Mouse (Mus musculus): ENCODE results near the gene Hoxd11.

Gene Hoxd11

DNA sequence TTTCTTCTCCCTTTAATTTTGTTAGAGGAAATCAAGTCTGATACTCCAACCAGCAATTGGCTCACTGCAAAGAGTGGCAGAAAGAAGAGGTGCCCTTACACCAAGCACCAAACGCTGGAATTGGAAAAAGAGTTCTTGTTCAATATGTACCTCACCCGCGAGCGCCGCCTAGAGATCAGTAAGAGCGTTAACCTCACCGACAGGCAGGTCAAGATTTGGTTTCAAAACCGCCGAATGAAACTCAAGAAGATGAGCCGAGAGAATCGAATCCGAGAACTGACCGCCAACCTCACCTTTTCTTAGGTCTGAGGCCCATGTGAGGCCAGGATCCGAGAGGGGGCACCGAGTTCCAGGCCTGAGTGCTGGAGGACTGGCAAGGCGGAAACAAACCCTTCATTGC lies 14.7 kb downstream of the Hoxd11 start:
- DNase-seq (ENCODE audit: low read depth, low spot score): no peak

DNA sequence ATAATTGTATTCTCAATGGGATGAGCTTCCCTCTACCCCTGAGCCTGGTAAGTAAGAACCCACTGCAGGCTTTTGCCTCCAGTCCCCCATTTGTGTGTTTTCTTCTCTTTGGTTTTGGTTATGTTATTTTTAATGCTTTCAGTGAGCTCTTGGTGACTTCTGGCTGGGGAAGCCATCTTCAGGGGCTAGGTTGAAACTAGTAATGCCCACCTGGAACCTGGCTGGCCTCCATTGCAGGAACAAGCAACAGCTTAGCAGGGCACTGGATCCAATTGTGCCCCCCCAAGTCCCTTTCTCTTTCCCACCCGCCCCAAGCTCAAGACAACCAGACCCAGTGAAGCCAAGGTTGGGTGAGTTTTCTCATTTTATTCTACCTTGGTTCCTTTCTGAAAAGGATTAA lies 16.0 kb downstream of the Hoxd11 start:
- no peak for DNase-seq (ENCODE audit: low read depth, low spot score)

DNA sequence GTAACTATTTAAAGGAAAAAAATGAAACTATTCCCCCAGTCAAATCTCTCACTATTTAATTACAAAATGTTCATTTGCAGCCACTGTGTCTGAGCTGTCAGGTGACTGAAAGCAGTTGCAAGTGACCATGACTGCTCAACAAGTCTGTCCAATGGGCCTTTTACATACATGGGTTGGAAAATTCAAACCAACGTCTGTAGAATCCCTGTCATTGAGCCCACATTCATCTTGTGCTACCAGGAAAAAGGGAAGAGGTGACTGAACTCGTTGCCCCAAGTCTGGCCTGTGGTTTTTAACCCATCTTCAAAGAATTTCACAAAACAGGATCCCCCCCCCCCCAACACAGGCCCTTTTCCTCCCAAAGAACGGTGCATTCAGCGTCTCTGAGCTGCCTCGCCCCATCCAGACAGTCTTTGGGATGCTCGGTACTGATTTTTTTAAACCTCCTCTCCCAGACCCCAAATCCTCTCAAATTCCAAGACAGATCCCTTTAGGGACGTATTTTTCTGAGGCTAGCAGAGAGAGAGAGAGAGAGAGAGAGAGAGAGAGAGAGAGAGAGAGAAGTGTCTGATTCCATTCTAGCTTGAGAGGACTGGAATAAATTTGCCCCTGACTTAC lies 16.6 kb downstream of the Hoxd11 start:
- DNase-seq (ENCODE audit: low read depth, low spot score): no peak

DNA sequence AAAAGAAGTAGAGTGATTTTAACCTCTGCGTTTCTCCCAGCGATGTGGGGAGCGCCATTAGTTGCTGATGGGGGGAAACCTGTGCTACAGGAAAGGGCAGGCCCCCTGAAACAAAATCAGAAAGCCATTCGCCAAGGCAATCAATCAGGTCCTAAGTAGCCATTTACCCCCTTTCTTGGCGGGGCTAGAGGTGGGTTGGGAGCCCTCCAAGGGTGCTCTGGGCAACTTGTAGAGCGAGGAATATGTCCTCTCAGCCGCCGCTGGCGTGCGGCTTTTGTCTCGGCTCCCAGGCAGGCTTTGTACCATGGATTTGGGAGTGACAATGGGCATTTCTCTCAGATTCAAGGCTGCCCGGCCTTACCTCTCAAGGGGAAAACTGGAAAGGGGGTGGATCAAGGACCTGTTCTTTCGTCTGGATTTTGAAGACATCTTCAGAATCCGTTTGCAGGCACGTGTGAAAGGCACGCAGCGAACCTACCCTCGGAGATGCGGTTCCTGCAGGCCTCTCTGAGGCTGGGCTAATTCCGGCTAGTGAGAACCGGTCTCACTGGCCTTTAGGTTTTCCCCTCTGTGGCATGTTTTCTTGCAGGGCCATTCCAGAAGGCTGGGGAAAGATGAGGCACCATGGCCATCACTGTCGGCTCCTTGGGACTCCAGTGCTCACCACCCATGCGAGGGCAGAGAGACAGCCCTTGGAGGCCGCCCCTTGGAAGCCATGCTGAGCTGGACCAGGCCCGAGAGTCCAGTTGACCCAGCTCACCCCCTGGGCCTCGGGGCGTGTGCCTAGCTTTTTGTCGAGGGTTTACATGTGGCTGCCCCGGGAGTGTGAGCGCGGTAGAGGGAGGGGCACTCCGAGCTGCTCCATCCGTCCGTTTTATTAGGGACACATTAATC lies 17.3 kb downstream of the Hoxd11 start:
- DNase-seq (ENCODE audit: low read depth, low spot score): no peak

GRCm38 (mm10) chr2:74697567-74698121 lies 18.3 kb downstream of the Hoxd11 start, which contains the start of gene Hoxd9:
Hoxd9 (plus strand) TSS chr2:74697727.
- DNase-seq (ENCODE audit: low read depth, low spot score): no peak

DNA sequence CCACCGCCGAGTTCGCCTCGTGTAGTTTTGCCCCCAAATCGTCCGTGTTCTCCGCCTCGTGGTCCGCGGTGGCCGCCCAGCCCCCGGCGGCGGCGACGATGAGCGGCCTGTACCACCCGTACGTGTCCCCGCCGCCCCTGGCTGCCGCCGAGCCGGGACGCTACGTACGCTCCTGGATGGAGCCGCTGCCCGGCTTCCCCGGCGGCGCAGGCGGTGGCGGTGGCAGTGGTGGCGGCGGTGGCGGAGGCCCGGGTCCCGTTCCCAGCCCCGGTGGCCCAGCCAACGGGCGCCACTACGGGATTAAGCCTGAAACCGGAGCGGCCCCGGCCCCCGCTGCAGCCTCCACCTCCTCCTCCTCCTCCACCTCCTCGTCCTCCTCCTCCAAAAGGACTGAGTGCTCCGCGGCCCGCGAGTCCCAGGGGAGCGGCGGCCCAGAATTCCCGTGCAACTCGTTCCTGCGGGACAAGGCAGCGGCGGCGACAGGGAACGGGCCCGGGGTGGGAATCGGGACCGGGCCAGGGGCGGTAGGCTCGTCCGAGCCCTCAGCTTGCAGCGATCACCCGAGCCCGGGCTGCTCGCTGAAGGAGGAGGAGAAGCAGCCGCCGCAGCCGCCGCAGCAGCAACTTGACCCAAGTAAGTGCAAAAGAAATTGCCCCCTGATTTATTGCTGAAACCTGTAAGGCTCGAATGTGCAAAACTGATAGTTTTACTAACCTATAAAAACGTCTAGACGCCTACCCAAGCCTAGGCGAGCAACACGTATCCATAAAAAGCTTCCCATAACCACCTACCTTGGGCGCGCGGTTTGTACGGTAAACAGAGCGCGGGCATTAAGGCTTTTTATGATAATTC lies 19.1 kb downstream of the Hoxd11 start:
- no peak for DNase-seq (ENCODE audit: low read depth, low spot score)

DNA sequence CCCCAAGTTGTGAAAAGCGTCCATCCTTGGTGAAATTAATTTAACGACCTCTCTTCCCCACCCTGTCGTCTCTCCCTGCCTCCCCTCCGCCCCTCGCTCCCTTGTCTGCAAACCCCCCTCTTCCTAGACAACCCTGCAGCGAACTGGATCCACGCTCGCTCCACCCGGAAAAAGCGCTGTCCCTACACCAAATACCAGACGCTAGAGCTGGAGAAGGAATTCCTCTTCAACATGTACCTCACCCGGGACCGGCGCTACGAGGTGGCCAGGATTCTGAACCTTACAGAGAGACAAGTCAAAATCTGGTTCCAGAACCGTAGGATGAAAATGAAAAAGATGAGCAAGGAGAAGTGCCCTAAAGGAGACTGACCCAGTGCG lies 19.7 kb downstream of the Hoxd11 start:
- DNase-seq (ENCODE audit: low read depth, low spot score): no peak

DNA sequence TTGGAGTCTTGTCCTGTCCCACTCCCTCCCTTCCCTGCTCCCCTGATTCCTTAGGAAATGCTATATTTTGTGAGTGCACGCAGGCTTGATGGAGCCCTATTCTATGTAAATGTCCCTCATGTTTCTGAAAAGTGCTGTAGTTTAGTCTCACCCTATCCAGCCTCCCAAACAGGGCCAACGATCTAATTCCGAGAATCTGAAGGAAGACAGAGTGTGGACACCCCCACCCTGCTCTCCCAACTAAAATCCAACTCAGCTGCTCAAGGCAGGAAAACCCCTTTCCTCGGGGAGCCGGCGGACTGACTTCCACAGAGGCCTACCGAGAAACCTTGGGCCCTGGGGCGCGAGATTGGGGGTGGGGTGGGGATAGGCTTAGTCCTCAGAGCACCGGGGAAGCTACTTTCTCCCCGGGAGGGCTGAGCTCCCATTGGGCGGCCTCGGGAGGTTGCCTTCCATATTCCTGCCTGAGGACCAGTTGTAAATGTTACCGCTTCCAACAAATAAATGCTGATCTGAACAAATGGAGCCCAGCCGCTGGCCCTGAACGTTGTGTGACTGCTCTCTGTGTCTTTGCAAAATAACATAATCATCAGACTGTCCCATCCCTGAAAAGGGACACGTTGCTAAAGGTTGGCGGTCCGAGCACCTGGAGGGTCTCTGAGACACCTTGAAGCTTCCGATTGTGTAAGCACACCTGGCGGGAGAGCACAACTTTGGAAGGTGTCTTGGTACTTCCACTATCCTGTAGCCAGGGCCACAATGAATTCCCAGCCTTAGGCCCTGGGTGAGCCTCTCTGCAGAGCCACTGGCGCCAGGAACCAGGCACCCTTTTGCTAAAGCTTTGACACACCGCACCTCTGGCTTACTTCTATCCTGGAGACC lies 20.5 kb downstream of the Hoxd11 start:
- no peak for DNase-seq (ENCODE audit: low read depth, low spot score)

GRCm38 (mm10) chr2:74700546-74701112 lies 21.3 kb downstream of the Hoxd11 start:
- DNase-seq (ENCODE audit: low read depth, low spot score): no peak

- peak; percentile 80 for DNase-seq (ENCODE audit: low read depth, low spot score)
Measured at GRCm38 (mm10) chr2:74701949-74702819, 22.8 kb downstream of the Hoxd11 start.

GRCm38 (mm10) chr2:74702820-74703219 lies 23.5 kb downstream of the Hoxd11 start:
- no peak for DNase-seq (ENCODE audit: low read depth, low spot score)

DNA sequence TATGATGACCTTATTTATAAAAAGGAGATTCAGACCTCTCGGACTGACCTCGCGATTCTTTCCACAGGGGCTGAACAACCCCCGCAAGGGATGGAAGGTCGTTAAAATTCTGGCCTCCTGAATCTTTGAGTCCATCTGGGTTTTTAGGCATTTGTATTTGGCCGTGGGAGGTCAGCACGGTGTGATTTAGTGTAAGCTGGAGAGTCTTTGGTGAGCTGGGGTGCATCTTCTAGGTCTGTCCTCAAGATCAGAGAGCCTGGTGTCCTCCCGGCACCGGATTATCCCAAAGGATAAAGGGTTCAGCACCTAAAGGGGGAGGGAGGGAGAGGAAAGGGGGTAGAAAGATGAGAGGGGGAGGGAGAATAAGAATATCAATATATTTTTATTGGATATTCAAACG lies 24.0 kb downstream of the Hoxd11 start:
- no peak for DNase-seq (ENCODE audit: low read depth, low spot score)

- no peak for DNase-seq (ENCODE audit: low read depth, low spot score)
Measured at GRCm38 (mm10) chr2:74703720-74704392, 24.5 kb downstream of the Hoxd11 start.

GRCm38 (mm10) chr2:74704393-74704998 lies 25.1 kb downstream of the Hoxd11 start, which contains the start of gene Hoxd8:
Hoxd8 (plus strand) TSS chr2:74704615.
- DNase-seq (ENCODE audit: low read depth, low spot score): no peak

DNA sequence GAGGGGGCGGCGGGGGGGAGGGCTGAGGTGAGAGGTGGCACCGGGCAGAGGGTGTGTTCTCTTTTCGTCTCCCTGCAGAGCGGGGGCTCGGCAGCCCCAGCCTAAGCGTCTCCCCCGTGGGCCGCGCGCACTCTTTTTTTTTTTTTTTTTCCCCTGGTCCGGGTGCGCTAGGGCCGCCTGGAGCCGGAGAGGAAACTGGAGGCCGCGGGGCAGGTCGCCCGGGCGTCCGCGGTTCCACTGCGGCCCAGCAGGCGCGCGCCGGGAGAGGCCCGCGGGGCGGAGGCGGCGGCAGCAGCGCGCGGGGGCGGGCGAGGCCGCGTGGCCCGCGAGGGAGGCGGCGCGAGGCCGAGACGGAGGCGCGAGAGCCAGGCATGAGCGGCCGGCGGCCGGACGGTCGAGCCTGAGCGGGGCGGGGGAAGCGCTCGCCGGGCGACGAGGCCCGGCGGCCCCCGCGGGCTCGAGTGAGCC lies 25.7 kb downstream of the Hoxd11 start:
- DNase-seq (ENCODE audit: low read depth, low spot score): no peak

DNA sequence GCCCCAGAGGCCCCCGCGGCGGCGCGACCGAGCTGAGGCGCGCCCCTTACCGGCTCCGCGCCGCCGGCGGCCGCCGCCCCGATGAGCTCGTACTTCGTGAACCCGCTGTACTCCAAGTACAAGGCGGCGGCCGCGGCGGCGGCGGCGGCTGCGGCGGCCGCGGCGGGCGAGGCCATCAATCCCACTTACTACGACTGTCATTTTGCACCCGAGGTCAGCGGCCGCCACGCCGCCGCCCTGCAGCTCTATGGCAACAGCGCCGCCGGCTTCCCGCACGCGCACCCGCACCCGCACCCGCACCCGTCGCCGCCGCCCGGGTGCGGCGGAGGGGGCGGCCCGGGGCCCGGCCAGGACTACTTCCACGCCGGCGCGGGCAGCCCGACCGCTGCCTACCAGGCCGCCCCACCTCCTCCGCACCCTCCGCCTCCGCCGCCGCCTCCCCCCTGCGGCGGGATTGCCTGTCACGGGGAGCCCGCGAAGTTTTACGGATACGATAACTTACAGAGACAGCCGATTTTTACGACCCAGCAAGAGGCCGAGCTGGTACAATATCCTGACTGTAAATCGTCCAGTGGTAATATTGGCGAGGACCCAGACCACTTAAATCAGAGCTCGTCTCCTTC lies 26.2 kb downstream of the Hoxd11 start:
- no peak for DNase-seq (ENCODE audit: low read depth, low spot score)

GRCm38 (mm10) chr2:74706393-74706960 lies 27.1 kb downstream of the Hoxd11 start:
- no peak for DNase-seq (ENCODE audit: low read depth, low spot score)

DNA sequence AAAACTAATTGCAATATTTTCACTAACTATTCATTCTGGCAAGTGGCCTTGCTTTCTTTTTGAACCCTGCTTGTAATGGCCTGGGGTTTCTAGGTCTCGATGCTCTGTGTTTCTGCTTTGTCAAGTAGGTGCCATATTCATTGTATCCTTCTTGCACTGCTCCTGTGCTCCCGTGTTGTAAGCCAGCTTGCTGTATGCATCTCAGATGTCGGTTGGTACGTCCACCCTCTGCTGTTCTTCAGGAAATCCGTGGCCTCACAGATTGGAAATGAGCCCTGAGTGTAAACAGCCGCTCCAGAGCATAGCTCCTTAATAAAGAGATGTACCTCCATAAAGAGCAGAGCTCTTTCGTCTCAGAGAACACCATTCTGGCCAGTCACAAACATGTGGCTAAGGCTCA lies 28.2 kb downstream of the Hoxd11 start:
- DNase-seq (ENCODE audit: low read depth, low spot score): no peak
